Mouse (Mus musculus) embryonic facial prominence, embryonic 15.5 days (tissue): ENCODE results near the gene Apbb2. TPM values are rescaled to one million over a fixed set of nuclear protein-coding genes. Genes with fewer than 3 reads are reported as not detected.

Experiments used
- ATAC-seq: fragments of 200-750 bp; cut with Nextera tagmentation; 2 replicates; pipeline ENCODE4 v1.8.0; 2017; ENCODE audit warnings: low read depth, moderate TSS enrichment; ENCODE audit not compliant: insufficient number of reproducible peaks, low FRiP score, low TSS enrichment
- H3K27ac ChIP-seq: fragments of 300-500 bp; sonication (generic); replicated peaks from 2 replicates; pipeline ENCODE4 v1.5.1; 2015; ENCODE audit warnings: mild to moderate bottlenecking, inconsistent platforms
- H3K27me3 ChIP-seq: fragments of 300-500 bp; sonication (generic); 2 replicates; pipeline ENCODE4 v1.6.1; 2015; ENCODE audit warnings: inconsistent platforms
- H3K36me3 ChIP-seq: fragments of 300-500 bp; sonication (generic); 2 replicates; pipeline ENCODE4 v1.6.1; 2015; ENCODE audit warnings: mild to moderate bottlenecking, inconsistent platforms
- H3K4me1 ChIP-seq: fragments of 300-500 bp; sonication (generic); 2 replicates; pipeline ENCODE4 v1.6.1; 2015; ENCODE audit warnings: inconsistent platforms
- H3K4me2 ChIP-seq: fragments of 300-500 bp; sonication (generic); replicated peaks from 2 replicates; pipeline ENCODE4 v1.6.1; 2015; ENCODE audit warnings: mild to moderate bottlenecking, inconsistent platforms
- H3K4me3 ChIP-seq: fragments of 300-500 bp; sonication (generic); replicated peaks from 2 replicates; pipeline ENCODE4 v1.5.1; 2015; ENCODE audit warnings: mild to moderate bottlenecking, inconsistent platforms
- H3K9ac ChIP-seq: fragments of 300-500 bp; sonication (generic); 2 replicates; pipeline ENCODE4 v1.6.1; 2015; ENCODE audit warnings: inconsistent platforms
- H3K9me3 ChIP-seq: fragments of 300-500 bp; sonication (generic); replicated peaks from 2 replicates; pipeline ENCODE4 v1.6.1; 2016; ENCODE audit warnings: inconsistent platforms
- WGBS: fragments of 180-500 bp; shearing (Covaris S2); methylation state at CpG from one replicate; pipeline ENCODE4 v1.1.7; 2015; 5-methylcytosine and 5-hydroxymethylcytosine counted together
- polyA plus RNA-seq: library from polyadenylated mRNA; unstranded; fragments of >200 nt; fragmentation: Nextera tagmentation; extraction: Ambion mirVana; gene quantifications from 2 replicates; pipeline ENCODE4 v1.2.1, GENCODE M21; 2015

Apbb2 gene
- polyA plus RNA-seq, 1 experiment from 2014 or later, result 54.7 TPM

GRCm38 (mm10) chr5:66359742-66360423, 258.7 kb downstream of the Apbb2 start:
- Histone ChIP-seq H3K4me3 (no peak overlapping the region), H3K27me3 (no peaks in the 10 kb centered on the region), H3K27ac (no peak overlapping the region), H3K9me3 (no peaks in the 10 kb centered on the region), H3K9ac (no peak overlapping the region), H3K4me1 (peaks cover 29% of the 10 kb centered on the region), H3K4me2 (no peak overlapping the region), H3K36me3 (no peaks in the 10 kb centered on the region)
- 61% methylated on average over 15 of the region's 15 CpGs for WGBS
- ATAC-seq, result no peak

DNA sequence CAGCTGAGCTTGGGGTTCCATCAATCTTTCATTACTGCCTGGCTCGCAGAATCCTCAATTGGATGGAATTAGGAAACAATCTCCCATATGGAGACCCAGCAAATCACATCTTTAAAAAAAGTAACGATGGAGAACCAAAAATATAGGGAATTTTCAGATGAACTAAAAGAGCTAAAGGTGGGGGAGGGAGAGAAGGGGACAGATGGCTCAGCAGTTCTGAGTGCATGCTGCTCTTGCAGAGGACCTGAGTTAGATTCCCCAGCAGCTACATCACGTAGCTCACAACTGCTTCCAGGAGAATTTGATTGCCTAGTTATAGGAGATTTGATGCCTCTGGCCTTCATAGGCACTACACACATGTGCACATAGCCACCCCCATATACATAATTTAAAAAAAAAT, 263.4 kb downstream of the Apbb2 start:
- Histone ChIP-seq H3K4me3 (no peak overlapping the region), H3K4me1 (peaks cover 6% of the 10 kb centered on the region), H3K9me3 (no peaks in the 10 kb centered on the region), H3K9ac (no peak overlapping the region), H3K27ac (no peak overlapping the region), H3K4me2 (no peak overlapping the region), H3K27me3 (no peaks in the 10 kb centered on the region), H3K36me3 (no peaks in the 10 kb centered on the region)
- WGBS, result 84% methylated on average over 3 of the region's 3 CpGs
- no peak for ATAC-seq

DNA sequence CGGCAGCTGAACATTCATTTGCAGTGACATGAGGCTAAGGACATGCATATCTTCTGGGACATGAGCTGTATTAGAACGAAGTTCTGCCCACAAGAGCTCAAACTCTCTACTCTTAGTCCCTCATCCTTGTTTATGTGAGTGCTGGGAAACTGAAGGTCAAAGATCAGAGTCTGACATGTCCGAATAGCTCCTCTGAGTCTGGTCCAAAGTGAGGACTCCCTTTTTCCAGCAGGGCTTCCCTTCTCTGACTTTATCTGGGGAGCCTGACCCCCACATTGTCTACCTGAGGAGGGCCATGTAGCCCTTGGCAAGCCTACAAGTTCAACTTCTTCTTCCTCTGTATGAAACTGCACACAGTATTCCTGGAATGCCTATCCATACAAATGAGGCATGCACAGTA, 264.7 kb downstream of the Apbb2 start:
- H3K9ac ChIP-seq, result no peak overlapping the region
- H3K4me1 ChIP-seq, result no peaks in the 10 kb centered on the region
- H3K4me2 ChIP-seq, result no peak overlapping the region
- 71% methylated on average over 3 of the region's 3 CpGs for WGBS
- H3K27ac ChIP-seq, result no peak overlapping the region
- H3K36me3 ChIP-seq, result no peaks in the 10 kb centered on the region
- no peak overlapping the region for H3K4me3 ChIP-seq
- no peak for ATAC-seq
- no peaks in the 10 kb centered on the region for H3K9me3 ChIP-seq
- H3K27me3 ChIP-seq, result no peaks in the 10 kb centered on the region

- Histone ChIP-seq H3K4me1 (no peaks in the 10 kb centered on the region), H3K27ac (no peak overlapping the region), H3K4me2 (no peak overlapping the region), H3K4me3 (no peak overlapping the region), H3K9ac (no peak overlapping the region), H3K36me3 (no peaks in the 10 kb centered on the region), H3K27me3 (no peaks in the 10 kb centered on the region), H3K9me3 (no peaks in the 10 kb centered on the region)
- ATAC-seq, result no peak
- WGBS, result 80% methylated on average over 7 of the region's 7 CpGs
These were observed 266.7 kb downstream of the Apbb2 start for GRCm38 (mm10) chr5:66351836-66352390.

DNA sequence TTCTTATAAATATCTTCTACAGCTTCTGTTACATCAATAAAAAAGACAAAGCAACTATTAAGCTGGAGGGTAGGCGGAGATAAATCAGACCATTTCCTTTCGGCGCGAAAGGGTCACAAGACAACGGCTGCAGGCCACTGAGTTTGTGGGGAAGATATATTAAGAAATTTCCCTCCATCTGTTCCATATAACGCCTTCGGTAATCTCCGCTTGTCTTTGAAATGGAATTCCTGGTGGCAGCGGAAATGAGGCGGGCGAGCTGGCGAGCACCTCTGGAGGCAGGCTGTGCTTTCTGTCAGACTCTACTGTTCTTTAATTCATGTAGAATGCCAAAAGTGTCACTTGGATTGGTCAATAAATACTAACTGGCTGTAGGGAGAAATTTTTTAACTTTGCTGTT, 267.5 kb downstream of the Apbb2 start:
- no peaks in the 10 kb centered on the region for H3K27me3 ChIP-seq
- no peaks in the 10 kb centered on the region for H3K9me3 ChIP-seq
- no peak overlapping the region for H3K4me2 ChIP-seq
- 73% methylated on average over 12 of the region's 12 CpGs for whole genome bisulfite sequencing
- no peak for ATAC-seq
- no peak overlapping the region for H3K4me3 ChIP-seq
- H3K4me1 ChIP-seq, result no peaks in the 10 kb centered on the region
- no peak overlapping the region for H3K27ac ChIP-seq
- no peaks in the 10 kb centered on the region for H3K36me3 ChIP-seq
- H3K9ac ChIP-seq, result no peak overlapping the region

DNA sequence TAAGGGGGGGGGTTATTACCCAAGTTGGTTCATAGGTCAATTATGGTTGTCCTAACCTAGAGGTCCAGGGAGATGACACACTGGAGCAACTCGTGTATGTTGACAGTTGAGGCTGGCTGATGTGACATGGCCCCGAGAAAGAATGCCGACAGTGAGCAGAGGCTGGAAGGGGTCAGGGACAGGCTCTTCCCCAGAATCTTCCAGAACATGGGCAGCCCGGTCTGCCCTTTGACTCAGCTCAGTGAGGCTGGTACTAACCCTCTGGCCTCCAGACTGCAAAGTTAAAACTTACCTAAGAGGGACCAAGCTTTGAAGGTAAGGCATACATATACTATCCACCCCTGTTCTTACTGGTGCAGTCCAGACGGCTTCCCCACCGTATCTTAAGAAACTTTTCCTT, 268.0 kb downstream of the Apbb2 start:
- H3K27ac ChIP-seq, result no peak overlapping the region
- 84% methylated on average over 6 of the region's 6 CpGs for WGBS

DNA sequence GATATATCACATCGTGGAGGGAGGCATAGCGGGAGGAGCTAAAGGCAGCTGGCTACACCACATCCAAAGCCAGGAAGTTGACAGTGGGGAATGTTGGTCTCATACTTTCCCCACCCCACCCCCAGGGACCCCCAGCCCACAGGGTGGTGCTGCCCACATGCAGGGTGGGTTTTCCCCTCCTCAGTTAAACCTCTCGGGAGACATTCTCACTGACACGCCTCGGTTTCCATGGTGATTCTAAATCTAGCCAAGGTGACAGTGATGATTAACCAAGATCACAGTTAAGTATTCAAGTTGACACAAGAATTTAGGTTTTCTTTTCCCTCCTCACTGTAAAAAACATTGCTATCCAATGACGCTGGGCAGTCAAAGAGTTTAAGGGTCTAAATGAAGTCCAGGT, 270.2 kb downstream of the Apbb2 start:
- H3K9me3 ChIP-seq, result no peaks in the 10 kb centered on the region
- ATAC-seq, result no peak
- H3K9ac ChIP-seq, result no peak overlapping the region
- H3K27ac ChIP-seq, result no peak overlapping the region
- no peaks in the 10 kb centered on the region for H3K4me1 ChIP-seq
- no peak overlapping the region for H3K4me3 ChIP-seq
- H3K36me3 ChIP-seq, result no peaks in the 10 kb centered on the region
- WGBS, result 65% methylated on average over 6 of the region's 6 CpGs
- H3K27me3 ChIP-seq, result no peaks in the 10 kb centered on the region
- H3K4me2 ChIP-seq, result no peak overlapping the region

More for the DNA sequence above, 268.0 kb downstream of the Apbb2 start:
- H3K4me3 ChIP-seq, result no peak overlapping the region
- H3K4me2 ChIP-seq, result no peak overlapping the region
- no peak for ATAC-seq
- no peaks in the 10 kb centered on the region for H3K4me1 ChIP-seq
- no peaks in the 10 kb centered on the region for H3K9me3 ChIP-seq
- H3K9ac ChIP-seq, result no peak overlapping the region
- H3K36me3 ChIP-seq, result no peaks in the 10 kb centered on the region
- H3K27me3 ChIP-seq, result no peaks in the 10 kb centered on the region

- Histone ChIP-seq H3K36me3 (no peaks in the 10 kb centered on the region), H3K9ac (no peak overlapping the region), H3K4me3 (no peak overlapping the region), H3K27me3 (no peaks in the 10 kb centered on the region), H3K4me1 (no peaks in the 10 kb centered on the region), H3K27ac (no peak overlapping the region), H3K9me3 (no peaks in the 10 kb centered on the region), H3K4me2 (no peak overlapping the region)
- 86% methylated on average over 6 of the region's 6 CpGs for WGBS
- ATAC-seq, result no peak
These were observed 271.8 kb downstream of the Apbb2 start for GRCm38 (mm10) chr5:66346756-66347155.

DNA sequence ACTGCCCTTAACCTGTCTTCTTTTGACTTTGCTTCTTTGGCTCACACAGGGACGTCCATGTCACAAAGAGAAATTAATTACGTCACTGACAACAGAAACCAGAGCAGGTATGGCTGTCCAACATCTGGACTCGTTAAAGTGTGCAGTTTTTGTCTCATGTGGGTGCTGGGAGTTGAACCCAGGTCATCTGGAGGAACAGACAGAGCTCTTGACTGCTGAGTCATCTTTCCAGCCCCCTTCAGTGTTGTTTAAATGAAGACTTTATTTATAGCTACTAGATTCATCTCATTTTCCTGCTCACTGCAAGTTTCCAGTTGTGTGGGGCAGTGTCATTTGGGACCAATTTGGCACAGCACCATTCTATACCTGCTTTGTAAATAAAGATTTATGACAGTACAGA, 273.4 kb downstream of the Apbb2 start:
- no peak for ATAC-seq

DNA sequence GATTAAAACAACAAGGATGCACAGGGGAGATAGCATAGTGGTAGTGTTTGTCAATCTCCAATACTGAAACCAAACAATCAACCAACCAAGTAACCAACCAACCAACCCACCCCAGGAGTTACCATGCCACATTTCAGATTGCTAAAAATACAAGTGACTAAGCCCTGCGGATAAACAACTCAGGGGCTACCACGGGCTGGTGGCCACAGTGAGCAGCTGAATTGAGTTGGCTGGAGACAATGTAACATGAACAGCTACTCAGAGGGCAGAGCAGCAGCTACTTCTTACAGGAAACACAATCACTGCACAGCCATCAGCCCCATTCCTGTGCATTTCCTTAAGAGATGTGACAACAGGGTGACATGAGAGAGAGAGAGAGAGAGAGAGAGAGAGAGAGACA, 274.4 kb downstream of the Apbb2 start:
- Histone ChIP-seq H3K36me3 (no peaks in the 10 kb centered on the region), H3K4me2 (no peak overlapping the region), H3K4me1 (peaks cover 3% of the 10 kb centered on the region; the same call in 1 of the 2 replicates), H3K9me3 (no peaks in the 10 kb centered on the region), H3K9ac (no peak overlapping the region), H3K4me3 (no peak overlapping the region), H3K27ac (no peak overlapping the region), H3K27me3 (no peaks in the 10 kb centered on the region)
- no peak for ATAC-seq
- WGBS, result 61% methylated on average over 2 of the region's 2 CpGs

More for the DNA sequence above, 273.4 kb downstream of the Apbb2 start:
- H3K27me3 ChIP-seq, result no peaks in the 10 kb centered on the region
- H3K9me3 ChIP-seq, result no peaks in the 10 kb centered on the region
- peaks cover 3% of the 10 kb centered on the region; the same call in 1 of the 2 replicates for H3K4me1 ChIP-seq
- no peak overlapping the region for H3K4me3 ChIP-seq
- no peak overlapping the region for H3K9ac ChIP-seq
- no peaks in the 10 kb centered on the region for H3K36me3 ChIP-seq
- no peak overlapping the region for H3K27ac ChIP-seq
- H3K4me2 ChIP-seq, result no peak overlapping the region
- WGBS, result 55% methylated on average over 3 of the region's 3 CpGs

DNA sequence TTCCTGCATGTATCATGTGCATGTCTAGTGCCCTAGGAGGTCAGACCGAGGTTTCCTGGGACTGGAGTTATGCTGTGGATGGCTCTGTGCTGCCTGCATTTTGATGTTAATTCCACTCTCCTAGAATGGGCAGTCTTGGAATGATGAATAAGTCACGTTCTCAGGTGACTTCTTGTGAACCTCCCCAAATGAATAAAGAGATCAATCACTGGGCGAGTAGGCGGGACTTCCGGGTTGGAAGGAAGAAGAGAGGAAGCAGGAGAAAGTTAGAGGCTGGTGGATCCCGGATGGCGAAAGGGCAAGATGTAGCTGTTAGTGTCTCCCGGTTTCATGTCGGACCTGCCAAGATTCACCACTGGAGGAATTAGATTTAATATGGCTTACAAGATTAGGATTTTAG, 276.3 kb downstream of the Apbb2 start:
- Histone ChIP-seq H3K4me3 (no peak overlapping the region), H3K9me3 (no peaks in the 10 kb centered on the region), H3K27ac (no peak overlapping the region), H3K27me3 (no peaks in the 10 kb centered on the region), H3K4me2 (no peak overlapping the region), H3K9ac (no peak overlapping the region), H3K36me3 (no peaks in the 10 kb centered on the region), H3K4me1 (peaks cover 14% of the 10 kb centered on the region)
- no peak for ATAC-seq
- WGBS, result 74% methylated on average over 9 of the region's 9 CpGs

- no peak for ATAC-seq
- no peak overlapping the region for H3K9ac ChIP-seq
- H3K4me1 ChIP-seq, result peaks cover 18% of the 10 kb centered on the region
- no peaks in the 10 kb centered on the region for H3K27me3 ChIP-seq
- no peak overlapping the region for H3K27ac ChIP-seq
- 55% methylated on average over 10 of the region's 10 CpGs for WGBS
- H3K4me2 ChIP-seq, result no peak overlapping the region
- no peak overlapping the region for H3K4me3 ChIP-seq
- no peaks in the 10 kb centered on the region for H3K9me3 ChIP-seq
- no peaks in the 10 kb centered on the region for H3K36me3 ChIP-seq
These were observed 276.7 kb downstream of the Apbb2 start for GRCm38 (mm10) chr5:66341848-66342247.
